Mouse (Mus musculus): ENCODE measurements around the gene Adora3.
A peak's percentile ranks its signal among the peaks of the same experiment; 100 is the strongest.

Gene Adora3

GRCm38 (mm10) chr3:105933926-105934325 lies 63.3 kb downstream of the Adora3 start:
- no peak for DNase-seq (ENCODE audit: low spot score)

- DNase-seq (ENCODE audit: low spot score): peak; percentile 31
Measured at GRCm38 (mm10) chr3:105935033-105935432, 64.4 kb downstream of the Adora3 start.

GRCm38 (mm10) chr3:105936111-105936510 lies 65.5 kb downstream of the Adora3 start:
- DNase-seq (ENCODE audit: low spot score): no peak

- no peak for DNase-seq (ENCODE audit: low spot score)
Measured at GRCm38 (mm10) chr3:105951348-105951747, 80.7 kb downstream of the Adora3 start.

GRCm38 (mm10) chr3:105957235-105957634 lies 86.6 kb downstream of the Adora3 start:
- DNase-seq (ENCODE audit: low spot score): no peak

- no peak for DNase-seq (ENCODE audit: low spot score)
Measured at GRCm38 (mm10) chr3:105958204-105958603, 87.5 kb downstream of the Adora3 start.
